Mouse (Mus musculus) gastrocnemius, adult 18-20 months (tissue): ENCODE measurements around the gene Cdc123. TPM values are rescaled to one million over a fixed set of nuclear protein-coding genes. Genes with fewer than 3 reads are reported as not detected.

Experiments
- DNase-seq: peaks from one replicate; pipeline ENCODE4 v3.0.0; 2021; ENCODE audit warnings: low spot score
- long read RNA-seq, 2 experiments: library from polyadenylated mRNA; stranded (forward); transcript quantifications; one replicate each; pipeline ENCODE4 v2.0.0; 2021
- total RNA-seq, 2 experiments: library from RNA; stranded (reverse); gene quantifications; 2 replicates each; pipeline ENCODE4 v1.2.3; 2021

The Cdc123 gene
- total RNA-seq: 10 to 100 TPM; 74.5 to 76.7 TPM
- long read RNA-seq, experiment 1, transcript Cdc123-201 (13 exons, 1,827 nt): major isoform, 26 of 37 reads
- long read RNA-seq, experiment 1, partial matches to known transcripts: 2 of 37 reads
- long read RNA-seq, experiment 1, other reads (novel, unspliced or antisense): 8 of 37 reads
- long read RNA-seq, experiment 2, transcript Cdc123-201 (13 exons, 1,827 nt): major isoform, 35 of 40 reads
- long read RNA-seq, experiment 2, partial matches to known transcripts: 2 of 40 reads
- long read RNA-seq, experiment 2, other reads (novel, unspliced or antisense): 3 of 40 reads

- peak; percentile 89 for DNase-seq
Observed at GRCm38 (mm10) chr2:5844873-5845631, at the start of gene Cdc123, which contains the start of gene Nudt5. Cdc123 (minus strand) TSS chr2:5845164. Nudt5 (plus strand) TSS chr2:5845019.

GRCm38 (mm10) chr2:5894296-5894695 lies 49.3 kb upstream of the Cdc123 start:
- no peak for DNase-seq

GRCm38 (mm10) chr2:5889412-5889811 lies 44.4 kb upstream of the Cdc123 start:
- no peak for DNase-seq

GRCm38 (mm10) chr2:5888865-5889264 lies 43.9 kb upstream of the Cdc123 start:
- no peak for DNase-seq

GRCm38 (mm10) chr2:5877446-5877845 lies 32.5 kb upstream of the Cdc123 start:
- DNase-seq: no peak

- no peak for DNase-seq
Observed at GRCm38 (mm10) chr2:5869746-5870145, 24.8 kb upstream of the Cdc123 start.

GRCm38 (mm10) chr2:5867681-5868080 lies 22.7 kb upstream of the Cdc123 start:
- no peak for DNase-seq

- DNase-seq: no peak
Observed at GRCm38 (mm10) chr2:5862834-5863233, 17.9 kb upstream of the Cdc123 start, which contains the start of gene Gm13199. Gm13199 (minus strand) TSS chr2:5862934.

- DNase-seq: no peak
Observed at GRCm38 (mm10) chr2:5851866-5852265, 6.9 kb upstream of the Cdc123 start.

GRCm38 (mm10) chr2:5851116-5851515 lies 6.2 kb upstream of the Cdc123 start:
- no peak for DNase-seq

GRCm38 (mm10) chr2:5845826-5846225 lies 862 bp upstream of the Cdc123 start:
- no peak for DNase-seq

- no peak for DNase-seq
Observed at GRCm38 (mm10) chr2:5844181-5844872, 637 bp downstream of the Cdc123 start.

- DNase-seq: no peak
Observed at GRCm38 (mm10) chr2:5840815-5841214, 4.1 kb downstream of the Cdc123 start.

GRCm38 (mm10) chr2:5825265-5825913 lies 19.6 kb downstream of the Cdc123 start:
- DNase-seq: no peak

- DNase-seq: no peak
Observed at GRCm38 (mm10) chr2:5824685-5825084, 20.3 kb downstream of the Cdc123 start.

- no peak for DNase-seq
Observed at GRCm38 (mm10) chr2:5824213-5824612, 20.8 kb downstream of the Cdc123 start.

GRCm38 (mm10) chr2:5822449-5822848 lies 22.5 kb downstream of the Cdc123 start:
- DNase-seq: no peak

- no peak for DNase-seq
Observed at GRCm38 (mm10) chr2:5821264-5821663, 23.7 kb downstream of the Cdc123 start.

- no peak for DNase-seq
Observed at GRCm38 (mm10) chr2:5811235-5811782, 33.7 kb downstream of the Cdc123 start.

- no peak for DNase-seq
Observed at GRCm38 (mm10) chr2:5810036-5810718, 34.8 kb downstream of the Cdc123 start.

- DNase-seq: peak; percentile 21
Observed at GRCm38 (mm10) chr2:5806201-5806600, 38.8 kb downstream of the Cdc123 start.
